Mouse (Mus musculus) intestine, embryonic 15.5 days (tissue): Measurements from ENCODE around the gene Ina. TPM values are rescaled to one million over a fixed set of nuclear protein-coding genes. Genes with fewer than 3 reads are reported as not detected.

Experiments used
- ATAC-seq: fragments of 200-750 bp; cut with Nextera tagmentation; 2 replicates; pipeline ENCODE4 v1.8.0; 2017; ENCODE audit warnings: moderate TSS enrichment, moderate library complexity
- H3K27ac ChIP-seq: fragments of 300-500 bp; sonication (generic); 2 replicates; pipeline ENCODE4 v1.5.1; 2015; ENCODE audit warnings: mild to moderate bottlenecking, inconsistent platforms
- H3K27me3 ChIP-seq: fragments of 300-500 bp; sonication (generic); replicated peaks from 2 replicates; pipeline ENCODE4 v1.6.1; 2015; ENCODE audit warnings: inconsistent platforms
- H3K36me3 ChIP-seq: fragments of 300-500 bp; sonication (generic); 2 replicates; pipeline ENCODE4 v1.6.1; 2015; ENCODE audit warnings: inconsistent platforms
- H3K4me1 ChIP-seq: fragments of 300-500 bp; sonication (generic); replicated peaks from 2 replicates; pipeline ENCODE4 v1.6.1; 2015; ENCODE audit warnings: inconsistent platforms
- H3K4me2 ChIP-seq: fragments of 300-500 bp; sonication (generic); replicated peaks from 2 replicates; pipeline ENCODE4 v1.6.1; 2015; ENCODE audit warnings: mild to moderate bottlenecking, inconsistent platforms
- H3K4me3 ChIP-seq: fragments of 300-500 bp; sonication (generic); replicated peaks from 2 replicates; pipeline ENCODE4 v1.5.1; 2015; ENCODE audit warnings: inconsistent platforms
- H3K9ac ChIP-seq: fragments of 300-500 bp; sonication (generic); 2 replicates; pipeline ENCODE4 v1.6.1; 2015; ENCODE audit warnings: inconsistent platforms
- H3K9me3 ChIP-seq: fragments of 300-500 bp; sonication (generic); 2 replicates; pipeline ENCODE4 v1.6.1; 2016; ENCODE audit warnings: inconsistent platforms
- WGBS: fragments of 180-500 bp; shearing (Covaris S2); methylation state at CpG from one replicate; pipeline ENCODE4 v1.1.7; 2015; 5-methylcytosine and 5-hydroxymethylcytosine counted together
- polyA plus RNA-seq: library from polyadenylated mRNA; unstranded; fragments of >200 nt; fragmentation: Nextera tagmentation; extraction: Ambion mirVana; gene quantifications from 2 replicates; pipeline ENCODE4 v1.2.1, GENCODE M21; 2015

Ina gene
- polyA plus RNA-seq, 1 experiment from 2014 or later, result 14.5 TPM

DNA sequence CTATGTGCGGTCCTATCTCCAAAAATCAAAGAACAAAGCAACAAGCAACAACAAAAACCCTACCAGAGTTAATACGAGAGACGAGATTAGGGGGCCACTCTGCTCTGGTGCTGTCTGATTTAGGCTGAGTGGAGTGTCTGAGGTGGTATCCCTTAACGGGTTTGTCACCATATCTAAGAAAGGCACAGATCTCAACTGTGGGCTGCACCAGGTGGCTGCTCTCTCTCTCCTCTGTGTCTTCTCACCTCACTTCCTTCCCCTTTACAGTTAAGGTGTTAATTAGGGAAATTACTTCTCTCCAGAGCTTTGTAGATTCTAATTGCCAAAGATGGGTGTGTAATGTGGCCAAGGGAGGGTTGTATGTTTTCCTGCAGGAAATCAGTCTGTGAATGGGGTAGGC lies 8.2 kb downstream of the Ina start:
- ATAC-seq, result no peak
- Histone ChIP-seq H3K9me3 (no peaks in the 10 kb centered on the region), H3K36me3 (no peaks in the 10 kb centered on the region), H3K4me2 (no peak overlapping the region), H3K27ac (no peak overlapping the region), H3K9ac (no peak overlapping the region), H3K4me3 (no peak overlapping the region), H3K4me1 (no peaks in the 10 kb centered on the region), H3K27me3 (peaks cover 6% of the 10 kb centered on the region)
- WGBS, result 83% methylated on average over 4 of the region's 4 CpGs

GRCm38 (mm10) chr19:47023546-47023945 lies 9.0 kb downstream of the Ina start:
- ATAC-seq, result no peak
- Histone ChIP-seq H3K4me3 (no peak overlapping the region), H3K36me3 (no peaks in the 10 kb centered on the region), H3K27me3 (no peaks in the 10 kb centered on the region), H3K4me2 (no peak overlapping the region), H3K9ac (no peak overlapping the region), H3K4me1 (no peaks in the 10 kb centered on the region), H3K27ac (no peak overlapping the region), H3K9me3 (no peaks in the 10 kb centered on the region)
- 82% methylated on average over 13 of the region's 13 CpGs for WGBS

GRCm38 (mm10) chr19:47024954-47025353 lies 10.5 kb downstream of the Ina start:
- ATAC-seq, result no peak
- no peak overlapping the region for H3K27ac ChIP-seq
- H3K4me1 ChIP-seq, result no peaks in the 10 kb centered on the region
- H3K9ac ChIP-seq, result no peak overlapping the region
- WGBS, result 65% methylated on average over 10 of the region's 10 CpGs
- H3K9me3 ChIP-seq, result no peaks in the 10 kb centered on the region
- no peaks in the 10 kb centered on the region for H3K27me3 ChIP-seq
- no peaks in the 10 kb centered on the region for H3K36me3 ChIP-seq
- no peak overlapping the region for H3K4me3 ChIP-seq
- H3K4me2 ChIP-seq, result no peak overlapping the region

GRCm38 (mm10) chr19:47026513-47026912 lies 12.0 kb downstream of the Ina start:
- no peaks in the 10 kb centered on the region for H3K36me3 ChIP-seq
- no peak overlapping the region for H3K4me3 ChIP-seq
- H3K9me3 ChIP-seq, result no peaks in the 10 kb centered on the region
- H3K27me3 ChIP-seq, result no peaks in the 10 kb centered on the region
- no peak overlapping the region for H3K27ac ChIP-seq
- no peak overlapping the region for H3K9ac ChIP-seq
- H3K4me2 ChIP-seq, result no peak overlapping the region
- WGBS, result 86% methylated on average over 4 of the region's 4 CpGs
- H3K4me1 ChIP-seq, result no peaks in the 10 kb centered on the region
- ATAC-seq, result no peak

GRCm38 (mm10) chr19:47029796-47030195 lies 15.3 kb downstream of the Ina start:
- H3K4me2 ChIP-seq, result no peak overlapping the region
- H3K27me3 ChIP-seq, result no peaks in the 10 kb centered on the region
- no peak overlapping the region for H3K4me3 ChIP-seq
- ATAC-seq, result no peak
- 0 out of 2 replicates have a peak, but pooled peaks cover under 1% of the 10 kb centered on the region for H3K36me3 ChIP-seq
- H3K9ac ChIP-seq, result no peak overlapping the region
- no peaks in the 10 kb centered on the region for H3K4me1 ChIP-seq
- H3K9me3 ChIP-seq, result no peaks in the 10 kb centered on the region
- no peak overlapping the region for H3K27ac ChIP-seq
- 76% methylated on average over 9 of the region's 9 CpGs for WGBS

DNA sequence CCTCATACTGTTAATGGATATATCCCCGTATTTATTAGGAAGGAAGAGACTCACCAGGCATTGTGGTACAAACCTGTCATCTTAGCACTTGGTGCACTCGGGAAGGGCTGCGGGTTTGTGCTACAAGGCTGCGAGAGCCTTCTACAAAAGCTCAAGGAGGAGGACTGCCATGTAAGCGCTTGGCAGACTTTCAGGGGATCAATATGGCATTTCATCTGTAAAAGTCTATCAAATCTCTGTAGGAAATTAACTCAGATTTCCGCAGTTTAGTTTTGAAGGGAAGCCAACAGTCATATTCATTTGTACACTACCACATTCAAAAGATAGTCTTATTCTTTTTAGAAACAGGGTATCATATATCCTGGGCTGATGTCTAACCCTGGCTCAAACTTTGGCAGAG lies 17.3 kb downstream of the Ina start:
- ATAC-seq, result no peak
- WGBS, result 89% methylated on average over 6 of the region's 6 CpGs
- Histone ChIP-seq H3K9ac (no peak overlapping the region), H3K36me3 (0 out of 2 replicates have a peak, but pooled peaks cover 4% of the 10 kb centered on the region), H3K4me1 (no peaks in the 10 kb centered on the region), H3K4me3 (no peak overlapping the region), H3K27ac (no peak overlapping the region), H3K4me2 (no peak overlapping the region), H3K27me3 (no peaks in the 10 kb centered on the region), H3K9me3 (no peaks in the 10 kb centered on the region)

DNA sequence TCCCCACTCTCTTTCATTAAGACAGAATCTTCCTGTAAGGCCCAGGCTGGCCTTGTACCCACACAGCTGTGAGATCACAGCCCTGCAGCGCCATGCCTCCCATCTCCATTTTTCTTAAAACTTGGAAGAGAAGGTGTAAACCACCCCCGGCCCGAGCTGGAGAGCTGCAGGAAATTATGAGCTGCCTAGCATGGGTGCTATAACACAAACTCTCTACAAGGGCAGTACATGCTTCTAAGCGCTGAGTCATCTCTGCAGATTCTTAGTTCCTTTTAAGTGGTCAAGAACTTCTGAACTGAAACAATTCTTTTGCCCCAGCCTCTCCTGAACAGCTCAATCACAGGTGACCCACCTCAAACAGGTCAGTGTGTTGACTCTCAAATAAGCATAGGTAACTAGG lies 20.4 kb downstream of the Ina start:
- H3K4me1 ChIP-seq, result no peaks in the 10 kb centered on the region
- no peak overlapping the region for H3K9ac ChIP-seq
- 82% methylated on average over 4 of the region's 4 CpGs for WGBS
- ATAC-seq, result no peak
- no peak overlapping the region for H3K27ac ChIP-seq
- H3K4me3 ChIP-seq, result no peak overlapping the region
- no peaks in the 10 kb centered on the region for H3K27me3 ChIP-seq
- 0 out of 2 replicates have a peak, but pooled peaks cover 11% of the 10 kb centered on the region for H3K36me3 ChIP-seq
- H3K9me3 ChIP-seq, result no peaks in the 10 kb centered on the region
- no peak overlapping the region for H3K4me2 ChIP-seq

DNA sequence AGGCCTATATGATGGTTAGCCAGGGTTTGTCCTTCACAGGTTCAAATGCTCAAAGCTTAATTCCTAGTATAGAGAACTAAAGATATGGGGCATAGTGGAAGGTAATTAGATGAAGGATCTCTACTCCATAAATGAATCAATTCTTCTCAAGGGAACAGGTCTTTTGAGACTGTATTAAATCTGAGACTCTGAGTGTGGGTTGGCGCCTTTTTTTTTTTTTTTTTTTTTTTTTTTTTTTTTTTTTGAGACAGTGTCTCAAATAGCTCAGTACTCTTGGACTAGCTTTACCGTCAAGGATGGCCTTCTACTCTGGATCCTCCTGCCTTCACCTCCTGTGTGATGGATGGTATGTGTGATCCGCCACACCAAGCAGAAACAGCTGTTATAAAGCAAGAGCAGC lies 22.1 kb downstream of the Ina start:
- Histone ChIP-seq H3K4me2 (no peak overlapping the region), H3K27ac (no peak overlapping the region), H3K4me1 (no peaks in the 10 kb centered on the region), H3K4me3 (no peak overlapping the region), H3K9me3 (no peaks in the 10 kb centered on the region), H3K36me3 (0 out of 2 replicates have a peak, but pooled peaks cover 11% of the 10 kb centered on the region), H3K27me3 (no peaks in the 10 kb centered on the region), H3K9ac (no peak overlapping the region)
- no peak for ATAC-seq
- 88% methylated on average over 3 of the region's 3 CpGs for WGBS

DNA sequence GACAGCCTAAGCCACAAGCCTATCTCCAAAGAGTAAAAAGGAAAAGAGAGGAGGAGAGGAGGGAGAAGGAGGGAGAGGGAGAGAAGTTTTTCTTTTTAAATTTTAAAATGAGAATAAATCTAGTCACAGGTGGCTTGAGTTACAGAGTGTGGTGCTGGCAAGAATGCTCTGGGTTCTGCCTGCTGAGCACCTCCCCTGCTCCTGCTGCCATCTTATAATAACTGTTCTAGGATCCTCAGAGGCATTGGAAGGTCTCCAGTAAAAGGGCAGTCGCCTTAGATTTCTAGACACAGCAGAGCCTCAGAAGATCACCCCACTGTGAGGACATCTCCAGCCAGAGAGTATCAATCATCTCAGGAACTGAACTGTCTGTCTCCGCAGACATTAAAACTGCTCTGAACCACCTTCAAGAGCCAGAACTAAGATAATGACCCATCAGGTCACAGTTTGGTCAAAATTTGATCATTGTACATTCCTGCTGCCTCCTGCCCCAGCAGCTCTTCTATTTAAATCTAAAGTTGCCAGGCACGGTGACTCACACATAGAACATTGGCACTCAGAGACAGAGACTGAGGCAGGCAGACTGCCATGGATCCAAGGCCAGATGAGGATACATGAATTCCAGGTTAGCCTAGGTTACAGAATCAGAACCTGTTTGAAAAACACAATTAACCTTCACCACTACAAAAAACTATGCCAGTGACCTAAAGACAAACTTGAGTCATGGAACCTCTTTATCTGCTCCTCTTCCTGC lies 26.4 kb downstream of the Ina start:
- H3K9me3 ChIP-seq, result no peaks in the 10 kb centered on the region
- H3K27ac ChIP-seq, result no peak overlapping the region
- ATAC-seq, result no peak
- 86% methylated on average over 3 of the region's 3 CpGs for WGBS
- no peak overlapping the region for H3K4me3 ChIP-seq
- H3K27me3 ChIP-seq, result no peaks in the 10 kb centered on the region
- 0 out of 2 replicates have a peak, but pooled peaks cover 7% of the 10 kb centered on the region for H3K36me3 ChIP-seq
- no peaks in the 10 kb centered on the region for H3K4me1 ChIP-seq
- no peak overlapping the region for H3K4me2 ChIP-seq
- H3K9ac ChIP-seq, result no peak overlapping the region

- 85% methylated on average over 3 of the region's 3 CpGs for WGBS
- H3K4me3 ChIP-seq, result no peak overlapping the region
- 0 out of 2 replicates have a peak, but pooled peaks cover 4% of the 10 kb centered on the region for H3K36me3 ChIP-seq
- H3K9me3 ChIP-seq, result no peaks in the 10 kb centered on the region
- no peaks in the 10 kb centered on the region for H3K27me3 ChIP-seq
- no peak overlapping the region for H3K9ac ChIP-seq
- no peaks in the 10 kb centered on the region for H3K4me1 ChIP-seq
- no peak overlapping the region for H3K27ac ChIP-seq
- no peak overlapping the region for H3K4me2 ChIP-seq
- no peak for ATAC-seq
Measured at GRCm38 (mm10) chr19:47043608-47044007, 29.1 kb downstream of the Ina start.

DNA sequence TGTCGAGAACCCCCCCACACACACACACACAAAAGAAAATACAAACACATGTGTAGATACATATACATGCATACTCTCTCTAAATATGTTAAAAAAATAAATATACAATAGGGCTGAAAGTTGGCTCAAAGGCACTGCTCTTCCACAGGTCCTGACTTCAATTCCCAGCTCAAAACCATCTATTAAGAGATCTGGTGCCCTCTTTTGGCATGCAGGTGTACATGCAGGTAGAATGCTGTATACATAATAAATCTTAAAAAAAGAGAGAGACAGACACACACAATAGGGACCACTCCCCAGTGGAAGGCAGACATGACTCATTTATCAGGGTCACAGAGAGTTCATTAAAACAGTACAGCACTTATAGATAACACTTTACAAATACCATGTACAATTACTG lies 31.8 kb downstream of the Ina start:
- Histone ChIP-seq H3K4me1 (peaks cover 9% of the 10 kb centered on the region), H3K9ac (no peak overlapping the region), H3K36me3 (no peaks in the 10 kb centered on the region), H3K27me3 (no peaks in the 10 kb centered on the region), H3K4me2 (no peak overlapping the region), H3K27ac (no peak overlapping the region), H3K9me3 (no peaks in the 10 kb centered on the region), H3K4me3 (no peak overlapping the region)
- ATAC-seq, result no peak
- 93% methylated on average over 1 of the region's 1 CpGs for WGBS

DNA sequence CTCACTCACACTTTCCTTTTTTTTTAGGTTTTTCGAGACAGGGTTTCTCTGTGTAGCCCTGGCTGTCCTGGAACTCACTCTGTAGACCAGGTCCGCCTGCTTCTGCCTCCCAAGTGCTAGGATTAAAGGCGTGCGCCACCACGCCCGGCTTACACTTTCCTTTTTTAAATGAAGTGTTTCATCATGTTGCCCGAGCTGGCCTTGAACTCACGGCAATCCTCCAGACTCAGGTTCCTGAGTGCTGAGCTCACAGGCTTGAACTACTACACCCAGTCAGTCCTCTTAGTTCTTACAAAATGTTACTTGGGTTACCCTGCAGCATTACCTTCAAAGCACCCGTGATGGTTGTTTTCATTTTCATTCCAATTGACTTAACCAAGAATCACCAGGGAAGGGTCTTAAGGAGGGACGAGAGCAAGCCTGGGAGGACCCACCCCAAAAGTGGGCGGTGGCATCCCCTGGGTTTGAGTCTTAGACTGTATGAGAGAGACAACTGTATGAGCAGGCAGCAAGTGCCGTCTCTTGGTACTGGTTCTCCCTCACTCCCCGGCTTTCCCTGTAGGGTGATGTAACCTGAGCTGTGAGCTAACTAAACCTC lies 32.8 kb downstream of the Ina start:
- H3K36me3 ChIP-seq, result no peaks in the 10 kb centered on the region
- H3K27me3 ChIP-seq, result no peaks in the 10 kb centered on the region
- ATAC-seq, result no peak
- no peak overlapping the region for H3K4me2 ChIP-seq
- H3K27ac ChIP-seq, result no peak overlapping the region
- peaks cover 9% of the 10 kb centered on the region for H3K4me1 ChIP-seq
- H3K9me3 ChIP-seq, result no peaks in the 10 kb centered on the region
- H3K4me3 ChIP-seq, result no peak overlapping the region
- WGBS, result 86% methylated on average over 13 of the region's 13 CpGs
- no peak overlapping the region for H3K9ac ChIP-seq

GRCm38 (mm10) chr19:47049061-47049460 lies 34.6 kb downstream of the Ina start:
- ATAC-seq, result no peak
- no peaks in the 10 kb centered on the region for H3K9me3 ChIP-seq
- H3K27ac ChIP-seq, result no peak overlapping the region
- 54% methylated on average over 4 of the region's 4 CpGs for WGBS
- no peak overlapping the region for H3K4me3 ChIP-seq
- H3K4me2 ChIP-seq, result peak overlapping the region; percentile 65
- H3K27me3 ChIP-seq, result no peaks in the 10 kb centered on the region
- no peak overlapping the region for H3K9ac ChIP-seq
- H3K36me3 ChIP-seq, result no peaks in the 10 kb centered on the region
- H3K4me1 ChIP-seq, result peaks cover 9% of the 10 kb centered on the region
